Mouse (Mus musculus): ENCODE measurements around the gene Esr1.

GRCm38 (mm10) chr10:4752977-4753376 lies 141.6 kb downstream of the Esr1 start:
- TF ChIP-seq POLR2AphosphoS5 (IDR thresholded peaks at IDR 0.05; ENCODE audit: insufficient replicate concordance, low read depth, low read length) (no peak), CTCF (IDR thresholded peaks at IDR 0.05; ENCODE audit: low read depth, low read length) (no peak), TAL1 (conservative IDR thresholded peaks at IDR 0.05; ENCODE audit: low read depth, low read length) (no peak), GATA1 (IDR thresholded peaks at IDR 0.05; ENCODE audit: borderline replicate concordance, low read length) (no peak), GATA2 (IDR thresholded peaks at IDR 0.05; ENCODE audit: borderline replicate concordance, low read depth, low read length) (no peak)
